Mouse (Mus musculus) heart, adult 2 months (tissue): Measurements from ENCODE around the gene Mroh2b. TPM values are rescaled to one million over a fixed set of nuclear protein-coding genes. Genes with fewer than 3 reads are reported as not detected.

Experiments
- DNase-seq, 2 experiments: peaks; one replicate each; pipeline ENCODE4 v3.0.0; 2021
- H3K27ac ChIP-seq: fragments of 200-600 bp; 2 replicates; pipeline ENCODE4 v1.8.1; 2022
- H3K27me3 ChIP-seq: fragments of 200-500 bp; 2 replicates; pipeline ENCODE4 v1.6.1; 2012; ENCODE audit warnings: mild to moderate bottlenecking, low read length, inconsistent platforms, mixed read lengths; ENCODE audit not compliant: control insufficient read depth, insufficient read depth
- H3K36me3 ChIP-seq: fragments of 200-500 bp; 2 replicates; pipeline ENCODE4 v1.6.1; 2012; ENCODE audit warnings: low read length, inconsistent platforms; ENCODE audit not compliant: control insufficient read depth, insufficient read depth
- H3K4me1 ChIP-seq: fragments of 200-500 bp; 2 replicates; pipeline ENCODE4 v1.6.1; 2011; ENCODE audit warnings: low read length; ENCODE audit not compliant: control insufficient read depth, insufficient read depth
- H3K4me3 ChIP-seq: fragments of 200-600 bp; 2 replicates; pipeline ENCODE4 v1.8.1; 2022
- H3K79me2 ChIP-seq: fragments of 200-500 bp; replicated peaks from 2 replicates; pipeline ENCODE4 v1.6.1; 2012; ENCODE audit warnings: mild to moderate bottlenecking, inconsistent platforms, low read length, moderate library complexity, mixed read lengths; ENCODE audit not compliant: control insufficient read depth, insufficient read depth
- H3K9ac ChIP-seq: fragments of 200-500 bp; 2 replicates; pipeline ENCODE4 v1.6.1; 2012; ENCODE audit warnings: low read depth, mild to moderate bottlenecking, control low read depth, inconsistent platforms, low read length, mixed read lengths
- CTCF ChIP-seq: fragments of 200-600 bp; IDR thresholded peaks from 2 replicates; pipeline ENCODE4 v1.8.1; 2022; ENCODE audit warnings: antibody characterized with exemption, mild to moderate bottlenecking, moderate library complexity
- EP300 ChIP-seq: fragments of 200-500 bp; IDR thresholded peaks from 2 replicates; pipeline ENCODE4 v1.6.1; 2011; ENCODE audit warnings: low read depth, low read length, control low read depth; ENCODE audit not compliant: insufficient read depth
- POLR2A ChIP-seq: fragments of 200-500 bp; IDR thresholded peaks from 2 replicates; pipeline ENCODE4 v1.6.1; 2011; ENCODE audit warnings: mild to moderate bottlenecking, low read depth, low read length, control low read depth; ENCODE audit not compliant: insufficient read depth
- WGBS: fragments of 180-500 bp; shearing (Covaris S2); methylation state at CpG from one replicate; pipeline ENCODE4 v1.1.7; 2018; 5-methylcytosine and 5-hydroxymethylcytosine counted together
- intact Hi-C: fragments of 180-260 bp; cut with DNase I; formaldehyde crosslinking; loops from one replicate; pipeline ENCODE4 v1.15.1; 2025
- long read RNA-seq: library from polyadenylated mRNA; stranded (forward); transcript quantifications from one replicate; pipeline ENCODE4 v2.0.0, GENCODE M21; 2021
- polyA plus RNA-seq: library from polyadenylated mRNA; depleted of rRNA; stranded (reverse); fragments of >200 nt; gene quantifications from 2 replicates; pipeline ENCODE4 v1.2.3, GENCODE M21; 2012; rRNA removed
- total RNA-seq, 2 experiments: library from RNA; stranded (reverse); gene quantifications; 2 replicates each; pipeline ENCODE4 v1.2.3; 2021

Gene Mroh2b
- total RNA-seq: not detected
- polyA plus RNA-seq: 0.14 and 0.26 TPM in 2 replicates
- long read RNA-seq: 0 reads

DNA sequence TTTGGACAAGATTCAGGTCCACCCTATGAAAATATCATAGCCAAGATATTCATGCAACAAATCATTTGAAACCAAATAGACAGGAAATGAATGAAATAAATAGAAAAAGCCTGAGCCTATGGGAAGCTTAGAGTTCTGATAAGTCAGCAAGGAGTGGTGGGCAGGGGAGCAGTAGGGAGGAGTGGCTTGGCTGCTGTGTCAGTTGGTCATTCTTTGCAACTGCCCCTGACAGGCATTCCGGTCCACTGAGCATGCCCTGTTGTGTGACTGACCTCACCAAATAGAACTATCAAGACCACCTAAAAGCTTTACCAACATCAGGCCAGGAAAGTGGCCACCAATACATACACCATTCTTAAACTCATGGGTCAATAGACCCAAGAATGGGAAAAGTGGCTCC, at the start of gene Mroh2b:
Mroh2b (plus strand) TSS at position 301 of the 400 bp plus-strand sequence.
- Histone ChIP-seq H3K79me2 (no peaks in the 10 kb centered on the region), H3K4me1 (no peaks in the 10 kb centered on the region), H3K9ac (no peak within 1 kb of the TSS), H3K27me3 (no peaks in the 10 kb centered on the region), H3K27ac (no peak within 1 kb of the TSS), H3K4me3 (no peak within 1 kb of the TSS), H3K36me3 (no peaks in the 10 kb centered on the region)
- intact Hi-C loops: no loop called here
- WGBS: 95% methylated on average over 1 of the region's 1 CpGs
- TF ChIP-seq CTCF (no peak), POLR2A (no peak), EP300 (no peak)
- no peak for DNase-seq

- Histone ChIP-seq H3K79me2 (no peaks in the 10 kb centered on the region), H3K4me1 (no peaks in the 10 kb centered on the region), H3K27ac (no peak overlapping the region), H3K9ac (no peak overlapping the region), H3K27me3 (no peaks in the 10 kb centered on the region), H3K4me3 (no peak overlapping the region), H3K36me3 (no peaks in the 10 kb centered on the region)
- intact Hi-C loops: no loop called here
- DNase-seq: no peak
- 84% methylated on average over 1 of the region's 1 CpGs for WGBS
- no peak for TF ChIP-seq EP300
- TF ChIP-seq CTCF: no peak
- TF ChIP-seq POLR2A: no peak
These were observed 48.5 kb upstream of the Mroh2b start for GRCm38 (mm10) chr15:4850015-4850414.

DNA sequence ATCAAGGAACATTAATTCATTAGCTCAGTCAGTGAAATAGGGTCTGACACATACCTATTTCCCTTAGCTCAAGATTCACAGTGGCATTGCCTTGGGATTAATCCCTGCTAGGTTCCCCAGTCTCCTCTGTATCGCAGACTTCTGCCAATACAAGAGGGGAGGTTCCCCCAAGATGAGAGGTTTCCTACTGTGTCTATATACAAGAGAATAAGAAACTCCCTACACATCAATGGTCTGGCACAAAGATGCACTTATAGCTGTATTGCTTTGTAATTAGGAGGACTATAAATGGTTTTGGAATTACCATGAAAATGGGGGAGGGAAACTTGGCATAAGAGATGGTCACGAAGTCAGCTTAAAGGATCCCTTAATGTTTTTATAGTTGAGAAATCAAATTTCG, 3.6 kb upstream of the Mroh2b start:
- intact Hi-C loops: no loop called here
- Histone ChIP-seq H3K4me1 (no peaks in the 10 kb centered on the region), H3K79me2 (no peaks in the 10 kb centered on the region), H3K4me3 (no peak overlapping the region), H3K27ac (no peak overlapping the region), H3K36me3 (no peaks in the 10 kb centered on the region), H3K27me3 (no peaks in the 10 kb centered on the region), H3K9ac (no peak overlapping the region)
- no peak for TF ChIP-seq CTCF
- TF ChIP-seq EP300: no peak
- no peak for TF ChIP-seq POLR2A
- WGBS: 63% methylated on average over 3 of the region's 3 CpGs
- DNase-seq: no peak

GRCm38 (mm10) chr15:4934731-4935130, 36.2 kb downstream of the Mroh2b start:
- Histone ChIP-seq H3K36me3 (no peaks in the 10 kb centered on the region), H3K4me3 (no peak overlapping the region), H3K4me1 (no peaks in the 10 kb centered on the region), H3K27ac (no peak overlapping the region), H3K9ac (no peak overlapping the region), H3K79me2 (no peaks in the 10 kb centered on the region), H3K27me3 (no peaks in the 10 kb centered on the region)
- no peak for DNase-seq
- intact Hi-C loops: no loop called here
- 80% methylated on average over 8 of the region's 8 CpGs for WGBS
- TF ChIP-seq EP300 (no peak), CTCF (no peak), POLR2A (no peak)

DNA sequence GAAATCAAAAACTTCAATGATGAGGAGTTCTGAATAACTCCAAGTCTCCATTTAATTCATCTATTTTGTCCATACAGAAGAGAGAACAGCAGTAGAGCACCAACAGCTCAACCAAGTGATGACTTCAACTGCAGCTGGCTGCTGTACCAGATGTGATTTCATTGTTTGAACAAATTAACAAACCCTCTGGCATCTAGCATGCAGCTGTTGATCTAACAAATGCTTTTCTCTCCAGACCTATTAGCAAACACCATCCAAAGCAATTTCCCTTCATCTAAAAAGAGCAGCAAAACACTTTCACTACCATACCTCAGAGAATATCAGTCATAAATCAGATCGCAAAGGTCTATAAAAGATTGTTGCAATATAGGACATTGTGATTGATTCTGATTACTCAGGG, 74.8 kb downstream of the Mroh2b start:
- H3K9ac ChIP-seq: no peak overlapping the region
- WGBS: 88% methylated on average over 1 of the region's 1 CpGs
- TF ChIP-seq EP300 (no peak), POLR2A (no peak), CTCF (no peak)
- no peak overlapping the region for H3K4me3 ChIP-seq
- no peaks in the 10 kb centered on the region for H3K79me2 ChIP-seq
- no peaks in the 10 kb centered on the region for H3K27me3 ChIP-seq
- DNase-seq: peak in 1 of 2 experiments; percentile 19
- intact Hi-C loops: no loop called here
- H3K27ac ChIP-seq: no peak overlapping the region
- H3K36me3 ChIP-seq: no peaks in the 10 kb centered on the region
- H3K4me1 ChIP-seq: no peaks in the 10 kb centered on the region

DNA sequence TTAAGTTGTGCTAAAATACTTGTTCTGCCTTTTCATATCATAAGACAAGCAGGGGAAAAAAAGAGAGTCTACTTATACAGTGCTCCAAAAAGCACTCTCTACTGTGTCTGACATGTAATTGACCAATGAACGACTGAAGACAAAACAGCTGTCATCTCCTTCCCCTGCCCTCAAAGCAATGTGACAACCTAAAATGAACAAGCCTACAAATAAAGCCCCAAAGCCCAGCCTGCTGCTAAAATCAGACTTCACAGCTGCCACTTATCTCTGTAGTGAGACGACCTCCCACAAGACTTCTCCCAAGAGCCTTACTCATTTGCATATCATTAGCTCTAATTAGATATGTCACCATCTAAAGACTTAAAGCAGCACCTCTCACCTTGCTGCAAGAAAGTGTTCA, 104.4 kb downstream of the Mroh2b start:
- no peak overlapping the region for H3K4me3 ChIP-seq
- H3K27me3 ChIP-seq: no peaks in the 10 kb centered on the region
- intact Hi-C loops: no loop called here
- WGBS: 31% methylated on average over 2 of the region's 2 CpGs
- H3K9ac ChIP-seq: no peak overlapping the region
- H3K36me3 ChIP-seq: no peaks in the 10 kb centered on the region
- DNase-seq: no peak
- no peaks in the 10 kb centered on the region for H3K79me2 ChIP-seq
- no peak overlapping the region for H3K27ac ChIP-seq
- TF ChIP-seq EP300: no peak
- no peak for TF ChIP-seq POLR2A
- TF ChIP-seq CTCF: no peak
- no peaks in the 10 kb centered on the region; the same call in 1 of the 2 replicates for H3K4me1 ChIP-seq
